Mouse (Mus musculus): ENCODE data around the gene Angptl2.

- no peak for TF ChIP-seq CTCF (IDR thresholded peaks at IDR 0.05; ENCODE audit: borderline replicate concordance, insufficient read depth, low read depth, low read length)
- TF ChIP-seq POLR2A (IDR thresholded peaks at IDR 0.05; ENCODE audit: borderline replicate concordance, insufficient read depth, low read length), result no peak
These were observed 7.7 kb upstream of the Angptl2 start for GRCm38 (mm10) chr2:33208134-33208533.

Measured in cerebellum, adult 2 months (tissue).